Mouse (Mus musculus) midbrain, embryonic 13.5 days (tissue): ENCODE data around the gene Slc24a4. TPM values are rescaled to one million over a fixed set of nuclear protein-coding genes. Genes with fewer than 3 reads are reported as not detected.
A peak's percentile ranks its signal among the peaks of the same experiment; 100 is the strongest.

Experiments used
- ATAC-seq: fragments of 200-750 bp; cut with Nextera tagmentation; 2 replicates; pipeline ENCODE4 v1.8.0; 2017; ENCODE audit warnings: mild to moderate bottlenecking, moderate TSS enrichment, moderate library complexity
- H3K27ac ChIP-seq: fragments of 300-500 bp; sonication (generic); 2 replicates; pipeline ENCODE4 v1.5.1; 2015; ENCODE audit warnings: inconsistent platforms, mild to moderate bottlenecking, moderate library complexity
- H3K27me3 ChIP-seq: fragments of 300-500 bp; sonication (generic); 2 replicates; pipeline ENCODE4 v1.6.1; 2015; ENCODE audit warnings: mild to moderate bottlenecking, inconsistent platforms
- H3K36me3 ChIP-seq: fragments of 300-500 bp; sonication (generic); 2 replicates; pipeline ENCODE4 v1.6.1; 2015; ENCODE audit warnings: mild to moderate bottlenecking, inconsistent platforms
- H3K4me1 ChIP-seq: fragments of 300-500 bp; sonication (generic); replicated peaks from 2 replicates; pipeline ENCODE4 v1.6.1; 2015; ENCODE audit warnings: inconsistent platforms
- H3K4me2 ChIP-seq: fragments of 300-500 bp; sonication (generic); replicated peaks from 2 replicates; pipeline ENCODE4 v1.6.1; 2015; ENCODE audit warnings: moderate library complexity, mild to moderate bottlenecking, inconsistent platforms
- H3K4me3 ChIP-seq: fragments of 300-500 bp; sonication (generic); replicated peaks from 2 replicates; pipeline ENCODE4 v1.5.1; 2015; ENCODE audit warnings: mild to moderate bottlenecking, inconsistent platforms
- H3K9ac ChIP-seq: fragments of 300-500 bp; sonication (generic); replicated peaks from 2 replicates; pipeline ENCODE4 v1.6.1; 2015; ENCODE audit warnings: mild to moderate bottlenecking, inconsistent platforms
- H3K9me3 ChIP-seq: fragments of 300-500 bp; sonication (generic); 2 replicates; pipeline ENCODE4 v1.6.1; 2016; ENCODE audit warnings: mild to moderate bottlenecking, inconsistent platforms
- WGBS: fragments of 180-500 bp; shearing (Covaris S2); methylation state at CpG from one replicate; pipeline ENCODE4 v1.1.7; 2015; 5-methylcytosine and 5-hydroxymethylcytosine counted together
- polyA plus RNA-seq: library from polyadenylated mRNA; unstranded; fragments of >200 nt; fragmentation: Nextera tagmentation; extraction: Ambion mirVana; gene quantifications from 2 replicates; pipeline ENCODE4 v1.2.1, GENCODE M21; 2015

The Slc24a4 gene
- polyA plus RNA-seq, 1 experiment from 2014 or later: 1.3 TPM

GRCm38 (mm10) chr12:102128791-102129507 is 416 bp downstream of the Slc24a4 start:
- Histone ChIP-seq H3K27ac (no peak overlapping the region), H3K27me3 (peaks cover 65% of the 10 kb centered on the region), H3K9ac (peak overlapping the region; percentile 58), H3K4me1 (peaks cover 26% of the 10 kb centered on the region), H3K9me3 (no peaks in the 10 kb centered on the region), H3K4me3 (peak overlapping the region; percentile 52), H3K4me2 (peak overlapping the region; percentile 96), H3K36me3 (no peaks in the 10 kb centered on the region)
- WGBS: under 1% methylated on average over 71 of the region's 73 CpGs
- ATAC-seq: peak; percentile 88

GRCm38 (mm10) chr12:102129508-102130030 is 1.0 kb downstream of the Slc24a4 start:
- peak overlapping the region; percentile 52 for H3K4me3 ChIP-seq
- peak overlapping the region; percentile 96 for H3K4me2 ChIP-seq
- H3K4me1 ChIP-seq: peaks cover 26% of the 10 kb centered on the region
- peaks cover 65% of the 10 kb centered on the region for H3K27me3 ChIP-seq
- under 1% methylated on average over 14 of the region's 14 CpGs for WGBS
- H3K27ac ChIP-seq: no peak overlapping the region
- H3K36me3 ChIP-seq: no peaks in the 10 kb centered on the region
- peak; percentile 55 for ATAC-seq
- no peaks in the 10 kb centered on the region for H3K9me3 ChIP-seq
- peak overlapping the region; percentile 58 for H3K9ac ChIP-seq

GRCm38 (mm10) chr12:102139710-102140109 is 11.2 kb downstream of the Slc24a4 start:
- Histone ChIP-seq H3K9ac (no peak overlapping the region), H3K27me3 (no peaks in the 10 kb centered on the region), H3K4me1 (no peaks in the 10 kb centered on the region), H3K36me3 (no peaks in the 10 kb centered on the region), H3K27ac (no peak overlapping the region), H3K4me3 (no peak overlapping the region), H3K4me2 (no peak overlapping the region), H3K9me3 (no peaks in the 10 kb centered on the region)
- no peak for ATAC-seq
- 91% methylated on average over 10 of the region's 10 CpGs for WGBS

GRCm38 (mm10) chr12:102141330-102141729 is 12.8 kb downstream of the Slc24a4 start:
- no peak overlapping the region for H3K27ac ChIP-seq
- ATAC-seq: no peak
- no peak overlapping the region for H3K4me2 ChIP-seq
- H3K36me3 ChIP-seq: no peaks in the 10 kb centered on the region
- no peaks in the 10 kb centered on the region for H3K4me1 ChIP-seq
- no peaks in the 10 kb centered on the region for H3K9me3 ChIP-seq
- no peak overlapping the region for H3K9ac ChIP-seq
- H3K27me3 ChIP-seq: no peaks in the 10 kb centered on the region
- 72% methylated on average over 5 of the region's 5 CpGs for WGBS
- no peak overlapping the region for H3K4me3 ChIP-seq

- Histone ChIP-seq H3K4me2 (no peak overlapping the region), H3K9ac (no peak overlapping the region), H3K27ac (no peak overlapping the region), H3K9me3 (no peaks in the 10 kb centered on the region), H3K4me3 (no peak overlapping the region), H3K4me1 (no peaks in the 10 kb centered on the region), H3K36me3 (no peaks in the 10 kb centered on the region), H3K27me3 (no peaks in the 10 kb centered on the region)
- ATAC-seq: no peak
- WGBS: 75% methylated on average over 4 of the region's 4 CpGs
These were observed 19.1 kb downstream of the Slc24a4 start for GRCm38 (mm10) chr12:102147678-102148077.

GRCm38 (mm10) chr12:102148746-102149145 is 20.2 kb downstream of the Slc24a4 start:
- no peaks in the 10 kb centered on the region for H3K9me3 ChIP-seq
- no peak overlapping the region for H3K4me2 ChIP-seq
- ATAC-seq: no peak
- H3K36me3 ChIP-seq: no peaks in the 10 kb centered on the region
- no peaks in the 10 kb centered on the region for H3K27me3 ChIP-seq
- 87% methylated on average over 2 of the region's 2 CpGs for WGBS
- H3K4me3 ChIP-seq: no peak overlapping the region
- H3K4me1 ChIP-seq: no peaks in the 10 kb centered on the region
- no peak overlapping the region for H3K27ac ChIP-seq
- H3K9ac ChIP-seq: no peak overlapping the region

- H3K4me1 ChIP-seq: no peaks in the 10 kb centered on the region
- 90% methylated on average over 7 of the region's 7 CpGs for WGBS
- H3K4me3 ChIP-seq: no peak overlapping the region
- no peaks in the 10 kb centered on the region for H3K27me3 ChIP-seq
- no peaks in the 10 kb centered on the region for H3K36me3 ChIP-seq
- ATAC-seq: no peak
- H3K9me3 ChIP-seq: no peaks in the 10 kb centered on the region
- H3K9ac ChIP-seq: no peak overlapping the region
- no peak overlapping the region for H3K4me2 ChIP-seq
- no peak overlapping the region for H3K27ac ChIP-seq
These were observed 22.7 kb downstream of the Slc24a4 start for GRCm38 (mm10) chr12:102151185-102151584.

GRCm38 (mm10) chr12:102153796-102154195 is 25.3 kb downstream of the Slc24a4 start:
- Histone ChIP-seq H3K27ac (no peak overlapping the region), H3K36me3 (no peaks in the 10 kb centered on the region), H3K27me3 (no peaks in the 10 kb centered on the region), H3K4me2 (no peak overlapping the region), H3K4me3 (no peak overlapping the region), H3K9ac (no peak overlapping the region), H3K9me3 (no peaks in the 10 kb centered on the region), H3K4me1 (no peaks in the 10 kb centered on the region)
- WGBS: 92% methylated on average over 7 of the region's 7 CpGs
- ATAC-seq: no peak

GRCm38 (mm10) chr12:102154815-102155214 is 26.3 kb downstream of the Slc24a4 start:
- H3K27me3 ChIP-seq: no peaks in the 10 kb centered on the region
- no peak overlapping the region for H3K9ac ChIP-seq
- ATAC-seq: no peak
- no peak overlapping the region for H3K27ac ChIP-seq
- WGBS: 76% methylated on average over 1 of the region's 1 CpGs
- H3K4me2 ChIP-seq: no peak overlapping the region
- H3K4me3 ChIP-seq: no peak overlapping the region
- no peaks in the 10 kb centered on the region for H3K36me3 ChIP-seq
- no peaks in the 10 kb centered on the region for H3K9me3 ChIP-seq
- no peaks in the 10 kb centered on the region for H3K4me1 ChIP-seq

GRCm38 (mm10) chr12:102164632-102165031 is 36.1 kb downstream of the Slc24a4 start:
- Histone ChIP-seq H3K9ac (no peak overlapping the region), H3K27me3 (no peaks in the 10 kb centered on the region), H3K4me1 (peaks cover 7% of the 10 kb centered on the region), H3K4me3 (no peak overlapping the region), H3K4me2 (no peak overlapping the region), H3K27ac (no peak overlapping the region), H3K9me3 (no peaks in the 10 kb centered on the region), H3K36me3 (no peaks in the 10 kb centered on the region)
- ATAC-seq: no peak
- 92% methylated on average over 7 of the region's 7 CpGs for WGBS

- ATAC-seq: peak; percentile 66; the same call in 1 of the 2 replicates
- no peak overlapping the region for H3K27ac ChIP-seq
- 63% methylated on average over 5 of the region's 5 CpGs for whole genome bisulfite sequencing
- no peaks in the 10 kb centered on the region for H3K27me3 ChIP-seq
- no peak overlapping the region for H3K4me2 ChIP-seq
- H3K9ac ChIP-seq: no peak overlapping the region
- H3K4me3 ChIP-seq: no peak overlapping the region
- H3K9me3 ChIP-seq: no peaks in the 10 kb centered on the region
- H3K4me1 ChIP-seq: peaks cover 7% of the 10 kb centered on the region
- H3K36me3 ChIP-seq: no peaks in the 10 kb centered on the region
These were observed 38.2 kb downstream of the Slc24a4 start for GRCm38 (mm10) chr12:102166691-102167261.

- H3K27ac ChIP-seq: no peak overlapping the region
- ATAC-seq: no peak
- no peak overlapping the region for H3K9ac ChIP-seq
- 83% methylated on average over 5 of the region's 5 CpGs for WGBS
- H3K4me1 ChIP-seq: peaks cover 7% of the 10 kb centered on the region
- H3K4me3 ChIP-seq: no peak overlapping the region
- no peak overlapping the region for H3K4me2 ChIP-seq
- no peaks in the 10 kb centered on the region for H3K9me3 ChIP-seq
- no peaks in the 10 kb centered on the region for H3K36me3 ChIP-seq
- no peaks in the 10 kb centered on the region for H3K27me3 ChIP-seq
These were observed 38.8 kb downstream of the Slc24a4 start for GRCm38 (mm10) chr12:102167302-102167701.
